Mouse (Mus musculus) intestine, embryonic 16.5 days (tissue): ENCODE data around the gene Fetub. TPM values are rescaled to one million over a fixed set of nuclear protein-coding genes. Genes with fewer than 3 reads are reported as not detected.

Source experiments
- ATAC-seq: fragments of 200-750 bp; cut with Nextera tagmentation; 2 replicates; pipeline ENCODE4 v1.8.0; 2017; ENCODE audit warnings: moderate TSS enrichment, moderate library complexity
- H3K27ac ChIP-seq: fragments of 300-500 bp; sonication (generic); 2 replicates; pipeline ENCODE4 v1.5.1; 2014; ENCODE audit warnings: mild to moderate bottlenecking, low read length
- H3K27me3 ChIP-seq: fragments of 300-500 bp; sonication (generic); replicated peaks from 2 replicates; pipeline ENCODE4 v1.6.1; 2014; ENCODE audit warnings: low read length, control low read depth, mixed read lengths; ENCODE audit not compliant: control insufficient read depth, insufficient read depth
- H3K36me3 ChIP-seq: fragments of 300-500 bp; sonication (generic); 2 replicates; pipeline ENCODE4 v1.6.1; 2014; ENCODE audit warnings: low read length, control low read depth; ENCODE audit not compliant: control insufficient read depth, insufficient read depth
- H3K4me1 ChIP-seq: fragments of 300-500 bp; sonication (generic); 2 replicates; pipeline ENCODE4 v1.6.1; 2014; ENCODE audit warnings: low read length, control low read depth, mixed read lengths; ENCODE audit not compliant: control insufficient read depth, insufficient read depth
- H3K4me2 ChIP-seq: fragments of 300-500 bp; sonication (generic); 2 replicates; pipeline ENCODE4 v1.6.1; 2014; ENCODE audit warnings: low read depth, low read length, control low read depth
- H3K4me3 ChIP-seq: fragments of 300-500 bp; sonication (generic); 2 replicates; pipeline ENCODE4 v1.5.1; 2014; ENCODE audit warnings: mild to moderate bottlenecking, low read length
- H3K9ac ChIP-seq: fragments of 300-500 bp; sonication (generic); 2 replicates; pipeline ENCODE4 v1.6.1; 2014; ENCODE audit warnings: low read depth, low read length
- H3K9me3 ChIP-seq: fragments of 300-500 bp; sonication (generic); 2 replicates; pipeline ENCODE4 v1.6.1; 2016; ENCODE audit warnings: low read length, control low read depth; ENCODE audit not compliant: control insufficient read depth
- WGBS: fragments of 180-500 bp; shearing (Covaris S2); extraction: QIAGEN DNeasy Blood & Tissue Kit; methylation state at CpG from one replicate; pipeline ENCODE4 v1.1.7; 2014; 5-methylcytosine and 5-hydroxymethylcytosine counted together
- polyA plus RNA-seq: library from polyadenylated mRNA; unstranded; fragments of >200 nt; fragmentation: Nextera tagmentation; extraction: Ambion mirVana; gene quantifications from 2 replicates; pipeline ENCODE4 v1.2.1, GENCODE M21; 2015

The Fetub gene
- polyA plus RNA-seq, 1 experiment from 2014 or later: 0.49 TPM

- H3K4me1 ChIP-seq: no peaks in the 10 kb centered on the region
- WGBS: 36% methylated on average over 4 of the region's 4 CpGs
- H3K9me3 ChIP-seq: no peaks in the 10 kb centered on the region
- no peaks in the 10 kb centered on the region for H3K27me3 ChIP-seq
- no peak for ATAC-seq
- H3K4me2 ChIP-seq: no peak overlapping the region
- H3K27ac ChIP-seq: no peak overlapping the region
- no peak overlapping the region for H3K9ac ChIP-seq
- no peak overlapping the region for H3K4me3 ChIP-seq
- no peaks in the 10 kb centered on the region for H3K36me3 ChIP-seq
Observed at GRCm38 (mm10) chr16:22953069-22953468, 34.9 kb downstream of the Fetub start.

- Histone ChIP-seq H3K4me3 (no peak overlapping the region), H3K27ac (no peak overlapping the region), H3K27me3 (no peaks in the 10 kb centered on the region), H3K4me1 (no peaks in the 10 kb centered on the region), H3K9me3 (no peaks in the 10 kb centered on the region), H3K36me3 (no peaks in the 10 kb centered on the region), H3K9ac (no peak overlapping the region), H3K4me2 (no peak overlapping the region)
- no peak for ATAC-seq
- 67% methylated on average over 13 of the region's 13 CpGs for WGBS
Observed at GRCm38 (mm10) chr16:22955397-22956084, 37.4 kb downstream of the Fetub start.

GRCm38 (mm10) chr16:22956085-22956439 lies 37.9 kb downstream of the Fetub start:
- no peaks in the 10 kb centered on the region for H3K4me1 ChIP-seq
- H3K36me3 ChIP-seq: no peaks in the 10 kb centered on the region
- H3K27me3 ChIP-seq: no peaks in the 10 kb centered on the region
- H3K4me3 ChIP-seq: no peak overlapping the region
- ATAC-seq: no peak
- 85% methylated on average over 11 of the region's 11 CpGs for WGBS
- H3K4me2 ChIP-seq: no peak overlapping the region
- no peaks in the 10 kb centered on the region for H3K9me3 ChIP-seq
- no peak overlapping the region for H3K27ac ChIP-seq
- no peak overlapping the region for H3K9ac ChIP-seq

- Histone ChIP-seq H3K4me1 (no peaks in the 10 kb centered on the region), H3K36me3 (no peaks in the 10 kb centered on the region), H3K4me3 (no peak overlapping the region), H3K9ac (no peak overlapping the region), H3K27ac (no peak overlapping the region), H3K4me2 (no peak overlapping the region), H3K27me3 (no peaks in the 10 kb centered on the region), H3K9me3 (no peaks in the 10 kb centered on the region)
- no peak for ATAC-seq
- WGBS: 91% methylated on average over 8 of the region's 8 CpGs
Observed at GRCm38 (mm10) chr16:22961073-22961472, 42.9 kb downstream of the Fetub start.

GRCm38 (mm10) chr16:22962256-22962655 lies 44.1 kb downstream of the Fetub start:
- Histone ChIP-seq H3K4me3 (no peak overlapping the region), H3K9me3 (no peaks in the 10 kb centered on the region), H3K36me3 (no peaks in the 10 kb centered on the region), H3K4me2 (no peak overlapping the region), H3K9ac (no peak overlapping the region), H3K4me1 (no peaks in the 10 kb centered on the region), H3K27me3 (no peaks in the 10 kb centered on the region), H3K27ac (no peak overlapping the region)
- no peak for ATAC-seq
- 82% methylated on average over 5 of the region's 5 CpGs for WGBS

GRCm38 (mm10) chr16:22963293-22963692 lies 45.2 kb downstream of the Fetub start:
- Histone ChIP-seq H3K9ac (no peak overlapping the region), H3K9me3 (no peaks in the 10 kb centered on the region), H3K27me3 (no peaks in the 10 kb centered on the region), H3K4me3 (no peak overlapping the region), H3K27ac (no peak overlapping the region), H3K4me1 (no peaks in the 10 kb centered on the region), H3K4me2 (no peak overlapping the region), H3K36me3 (no peaks in the 10 kb centered on the region)
- no peak for ATAC-seq

- WGBS: 70% methylated on average over 1 of the region's 1 CpGs
- Histone ChIP-seq H3K4me1 (no peaks in the 10 kb centered on the region), H3K4me3 (no peak overlapping the region), H3K27ac (no peak overlapping the region), H3K9ac (no peak overlapping the region), H3K27me3 (no peaks in the 10 kb centered on the region), H3K4me2 (no peak overlapping the region), H3K36me3 (no peaks in the 10 kb centered on the region), H3K9me3 (no peaks in the 10 kb centered on the region)
- no peak for ATAC-seq
Observed at GRCm38 (mm10) chr16:22967383-22968030, 49.4 kb downstream of the Fetub start.

Other genes starting within 250 kb of the Fetub start
- gene Crygs, start 106.8 kb upstream of the Fetub start, polyA plus RNA-seq: not detected in 2 replicates
- gene Tbccd1, start 60.7 kb upstream of the Fetub start, polyA plus RNA-seq: 31.0 and 31.6 TPM in 2 replicates
- gene Dnajb11, start 60.5 kb upstream of the Fetub start, polyA plus RNA-seq: 118 and 129 TPM in 2 replicates
- gene Ahsg, start 27.1 kb upstream of the Fetub start, polyA plus RNA-seq: 24.4 and 59.9 TPM in 2 replicates
- gene Hrg, start 32.7 kb downstream of the Fetub start, polyA plus RNA-seq: 0.07 TPM in 1 of 2 replicates, not detected in the other
- gene Kng2, start 111.1 kb downstream of the Fetub start, polyA plus RNA-seq: 0.66 and 0.76 TPM in 2 replicates
- 5.4 and 15.1 TPM in 2 replicates for gene Kng1, start 139.5 kb downstream of the Fetub start, polyA plus RNA-seq
- gene Eif4a2, start 189.1 kb downstream of the Fetub start, polyA plus RNA-seq: 193 TPM in 2 replicates
- gene Rfc4, start 209.4 kb downstream of the Fetub start, polyA plus RNA-seq: 88.3 and 107 TPM in 2 replicates
- not detected in 2 replicates for gene Adipoq, start 228.2 kb downstream of the Fetub start, polyA plus RNA-seq